In genomic region chr15:91753378-91754080, GRCm38 (mm10) we compare ENCODE assay signal across 14 mouse cellular contexts.
DNase-seq lines count a peak whose midpoint lies in the region; ATAC-seq lines count a peak whose summit lies in the region.
"Had no signal": no experiment of that assay in that cellular context is flagged by ENCODE, and none has a peak within 500 bp of the region (broad histone marks: within the 10 kb centered on the region; RNA-seq: fewer than 3 reads in every experiment).

No protein-coding gene starts in this region.

- no peaks in the 10 kb centered on the region for H3K36me3 ChIP-seq in midbrain, embryonic 14.5 days (ENCODE audit: control insufficient read depth, insufficient read depth, low read length)
- no peaks in the 10 kb centered on the region for H3K36me3 ChIP-seq in midbrain, embryonic 11.5 days (ENCODE audit: control insufficient read depth, insufficient read depth, low read length)
- H3K36me3 ChIP-seq in stomach, embryonic 16.5 days (ENCODE audit: control insufficient read depth, insufficient read depth, low read length), result no peaks in the 10 kb centered on the region
- H3K36me3 ChIP-seq: midbrain, embryonic 10.5 days had no signal

- no peak overlapping the region for H3K4me2 ChIP-seq in midbrain, embryonic 14.5 days (ENCODE audit: low read length)
- H3K4me2 ChIP-seq in midbrain, embryonic 11.5 days, result no peak overlapping the region
- H3K4me2 ChIP-seq in stomach, embryonic 16.5 days (ENCODE audit: low read depth, low read length), result peak overlapping the region; percentile 42

- 72% methylated on average over 14 of the region's 14 CpGs for WGBS in midbrain, embryonic 14.5 days
- WGBS in midbrain, embryonic 11.5 days, result 72% methylated on average over 14 of the region's 14 CpGs
- 70% methylated on average over 14 of the region's 14 CpGs for WGBS in stomach, embryonic 16.5 days

- no peak overlapping the region for H3K9ac ChIP-seq in midbrain, embryonic 14.5 days (replicated peaks; ENCODE audit: low read length)
- no peak overlapping the region for H3K9ac ChIP-seq in midbrain, embryonic 11.5 days (ENCODE audit: low read length)
- H3K9ac ChIP-seq in stomach, embryonic 16.5 days (ENCODE audit: low read length), result no peak overlapping the region
- H3K9ac ChIP-seq: liver, postnatal 0 days had no signal

- DNase-seq in heart, adult 11 months, result peak; percentile 76
- no peak for DNase-seq in heart, postnatal 36 days
- DNase-seq in midbrain, embryonic 14.5 days, result peak; percentile 12
- DNase-seq in midbrain, embryonic 11.5 days (ENCODE audit: low spot score, missing footprints), result no peak
- DNase-seq in fibroblast of lung, adult 2 months (ENCODE audit: low read depth), result peak; percentile 9
- no peak for DNase-seq in adrenal gland, postnatal 4 days (ENCODE audit: low spot score in 2 of 2)
- DNase-seq in left cerebral cortex, adult 11 months (ENCODE audit: low spot score), result no peak
- DNase-seq: adrenal gland, adult 2 months; cerebellum, adult 11-12 months; liver, postnatal 0 days; thymus, postnatal 36 days had no signal

- H3K9me3 ChIP-seq in midbrain, embryonic 14.5 days (ENCODE audit: control insufficient read depth, low read length), result no peaks in the 10 kb centered on the region
- no peaks in the 10 kb centered on the region for H3K9me3 ChIP-seq in midbrain, embryonic 11.5 days (ENCODE audit: control insufficient read depth, low read length)
- no peaks in the 10 kb centered on the region for H3K9me3 ChIP-seq in stomach, embryonic 16.5 days (replicated peaks; ENCODE audit: control insufficient read depth, low read length)
- H3K9me3 ChIP-seq: midbrain, embryonic 10.5 days had no signal

- H3K27me3 ChIP-seq in midbrain, embryonic 14.5 days (ENCODE audit: control insufficient read depth, insufficient read depth, low read length), result no peaks in the 10 kb centered on the region
- H3K27me3 ChIP-seq in midbrain, embryonic 11.5 days (ENCODE audit: control insufficient read depth, insufficient read depth, low read length), result no peaks in the 10 kb centered on the region
- no peaks in the 10 kb centered on the region for H3K27me3 ChIP-seq in stomach, embryonic 16.5 days (ENCODE audit: control insufficient read depth, insufficient read depth, low read length)

- no peak for ATAC-seq in midbrain, embryonic 14.5 days (ENCODE audit: low FRiP score, low TSS enrichment)
- no peak for ATAC-seq in midbrain, embryonic 11.5 days (ENCODE audit: low FRiP score)
- ATAC-seq in stomach, embryonic 16.5 days (ENCODE audit: insufficient read depth, low FRiP score), result no peak
- ATAC-seq: liver, postnatal 0 days had no signal

- intact Hi-C loops in heart, postnatal 36 days (cut with DNase I), result loop anchor here (1.0 to 5.0 kb wide), 3 partner anchors 144 to 451 kb away; no protein-coding TSS in a partner anchor

- 0 out of 2 replicates have a peak, but pooled peaks cover 2% of the 10 kb centered on the region for H3K4me1 ChIP-seq in midbrain, embryonic 14.5 days (ENCODE audit: control insufficient read depth, insufficient read depth, low read length)
- H3K4me1 ChIP-seq in midbrain, embryonic 11.5 days (ENCODE audit: control insufficient read depth, insufficient read depth, low read length), result no peaks in the 10 kb centered on the region
- no peaks in the 10 kb centered on the region for H3K4me1 ChIP-seq in stomach, embryonic 16.5 days (ENCODE audit: control insufficient read depth, insufficient read depth, low read length)
- H3K4me1 ChIP-seq: midbrain, embryonic 10.5 days had no signal

- H3K4me3 ChIP-seq in midbrain, embryonic 14.5 days (replicated peaks; ENCODE audit: low read depth, low read length), result no peak overlapping the region
- no peak overlapping the region for H3K4me3 ChIP-seq in midbrain, embryonic 11.5 days (ENCODE audit: low read depth, low read length)
- no peak overlapping the region; the same call in 1 of the 2 replicates for H3K4me3 ChIP-seq in stomach, embryonic 16.5 days (replicated peaks; ENCODE audit: low read length)
- H3K4me3 ChIP-seq: erythroblast, embryonic 14.5 days; midbrain, embryonic 10.5 days had no signal

- H3K27ac ChIP-seq in midbrain, embryonic 14.5 days (replicated peaks; ENCODE audit: low read depth, low read length), result no peak overlapping the region
- H3K27ac ChIP-seq in midbrain, embryonic 11.5 days (ENCODE audit: low read depth, low read length), result no peak overlapping the region
- no peak overlapping the region for H3K27ac ChIP-seq in stomach, embryonic 16.5 days (ENCODE audit: low read length)
- H3K27ac ChIP-seq: midbrain, embryonic 10.5 days had no signal

Comparison
In these comparisons a context has a peak if more than half of its experiments do, and no peak if none do; other contexts are left out.
1. DNase-seq: peak in heart, adult 11 months (single experiment), midbrain, embryonic 14.5 days (single experiment) and fibroblast of lung, adult 2 months (single experiment); none in heart, postnatal 36 days (0 of 2), midbrain, embryonic 11.5 days (single experiment), adrenal gland, postnatal 4 days (0 of 2) and left cerebral cortex, adult 11 months (single experiment).